Mouse (Mus musculus) myocyte (in vitro differentiated cells): Measurements from ENCODE around the gene Ddx10. TPM values are rescaled to one million over a fixed set of nuclear protein-coding genes. Genes with fewer than 3 reads are reported as not detected.

Experiments used
- H3K27me3 ChIP-seq: one replicate; pipeline ENCODE4 v1.6.1; 2011; ENCODE audit not compliant: control insufficient read depth, insufficient read depth, insufficient read length
- H3K36me3 ChIP-seq: one replicate; pipeline ENCODE4 v1.6.1; 2011; ENCODE audit not compliant: control insufficient read depth, insufficient read depth
- H3K4me2 ChIP-seq: one replicate; pipeline ENCODE4 v1.6.1; 2011; ENCODE audit warnings: low read depth, control low read depth
- H3K4me3 ChIP-seq: one replicate; pipeline ENCODE4 v1.5.1; 2011; ENCODE audit warnings: mild to moderate bottlenecking, control low read depth, moderate library complexity
- H3K79me2 ChIP-seq: one replicate; pipeline ENCODE4 v1.6.1; 2011; ENCODE audit not compliant: control insufficient read depth, insufficient read depth
- H3ac ChIP-seq: one replicate; pipeline ENCODE4 v1.6.1; 2011; ENCODE audit not compliant: control insufficient read depth, insufficient read length
- CEBPB ChIP-seq: IDR thresholded peaks from 2 replicates; pipeline ENCODE4 v1.6.1; 2011; ENCODE audit warnings: mild to moderate bottlenecking, moderate library complexity; ENCODE audit not compliant: poor library complexity, insufficient read depth, severe bottlenecking
- E2F4 ChIP-seq: IDR thresholded peaks from one replicate; pipeline ENCODE4 v1.6.1; 2011; ENCODE audit warnings: mild to moderate bottlenecking, control low read depth, moderate library complexity; ENCODE audit not compliant: insufficient read depth
- MAX ChIP-seq: IDR thresholded peaks from one replicate; pipeline ENCODE4 v1.6.1; 2011; ENCODE audit warnings: low read depth, mild to moderate bottlenecking, control low read depth
- MYOD1 ChIP-seq, 3 experiments: IDR thresholded peaks; one replicate each; pipeline ENCODE4 v1.6.1; 2011; ENCODE audit warnings: control low read depth in 2 of 3, low read depth in 2 of 3, mild to moderate bottlenecking in 2 of 3, moderate library complexity in 1 of 3; ENCODE audit not compliant: insufficient read length in 2 of 3, control insufficient read depth in 1 of 3
- MYOG ChIP-seq, 3 experiments: IDR thresholded peaks; one replicate each; pipeline ENCODE4 v1.6.1; 2011; ENCODE audit warnings: control low read depth in 2 of 3, low read depth in 2 of 3, mild to moderate bottlenecking in 2 of 3; ENCODE audit not compliant: insufficient read length in 2 of 3, control insufficient read depth in 1 of 3, insufficient read depth in 1 of 3
- POLR2A ChIP-seq: IDR thresholded peaks from one replicate; pipeline ENCODE4 v1.6.1; 2011; ENCODE audit warnings: low read depth, mild to moderate bottlenecking, control low read depth, moderate library complexity; ENCODE audit not compliant: insufficient read length
- POLR2AphosphoS2 ChIP-seq: IDR thresholded peaks from one replicate; pipeline ENCODE4 v1.6.1; 2011; ENCODE audit warnings: low read depth, control low read depth; ENCODE audit not compliant: insufficient read length
- REST ChIP-seq: IDR thresholded peaks from one replicate; pipeline ENCODE4 v1.6.1; 2011; ENCODE audit warnings: mild to moderate bottlenecking, control low read depth, moderate library complexity; ENCODE audit not compliant: insufficient read depth, insufficient read length
- SRF ChIP-seq: IDR thresholded peaks from one replicate; pipeline ENCODE4 v1.6.1; 2011; ENCODE audit warnings: low read depth; ENCODE audit not compliant: control insufficient read depth, insufficient read length
- TCF12 ChIP-seq: IDR thresholded peaks from one replicate; pipeline ENCODE4 v1.6.1; 2011; ENCODE audit warnings: mild to moderate bottlenecking, control low read depth; ENCODE audit not compliant: poor library complexity, insufficient read depth, severe bottlenecking
- TCF3 ChIP-seq: IDR thresholded peaks from one replicate; pipeline ENCODE4 v1.6.1; 2011; ENCODE audit warnings: low read depth, control low read depth; ENCODE audit not compliant: insufficient read length
- USF1 ChIP-seq: IDR thresholded peaks from one replicate; pipeline ENCODE4 v1.6.1; 2011; ENCODE audit warnings: low read depth, mild to moderate bottlenecking, control low read depth, moderate library complexity
- polyA plus RNA-seq: library from polyadenylated mRNA; unstranded; fragments of >200 nt; fragmentation: generic; extraction: Trizol; gene quantifications from one replicate; pipeline ENCODE4 v1.2.1, GENCODE M21; 2012; ENCODE audit warnings: missing spikeins

Ddx10 gene
- polyA plus RNA-seq, 1 experiment, result 7.5 TPM

DNA sequence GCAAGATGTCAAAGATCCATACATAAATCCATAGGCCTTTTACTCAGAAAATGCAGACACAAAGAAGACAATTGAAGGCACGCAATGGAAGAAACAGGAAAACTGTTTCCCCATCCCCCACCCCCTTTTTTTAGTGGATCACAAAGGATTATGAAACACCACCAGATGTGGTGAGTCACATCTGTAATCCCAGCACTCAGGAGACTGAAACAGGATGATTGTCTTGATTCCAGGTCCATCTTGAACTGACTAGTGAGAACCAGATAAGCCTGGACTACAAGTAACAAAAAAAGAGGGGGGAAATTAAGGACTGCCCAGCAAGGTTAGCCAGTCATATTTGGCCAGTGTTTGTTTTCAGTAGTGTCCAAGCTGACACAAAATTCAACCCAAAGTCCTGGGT is 28.5 kb upstream of the Ddx10 start:
- no peak for TF ChIP-seq POLR2AphosphoS2
- TF ChIP-seq TCF3, result no peak
- TF ChIP-seq POLR2A, result no peak
- no peak for TF ChIP-seq E2F4
- TF ChIP-seq SRF, result no peak
- H3K4me3 ChIP-seq, result no peak overlapping the region
- H3K4me2 ChIP-seq, result no peak overlapping the region
- no peaks in the 10 kb centered on the region for H3K36me3 ChIP-seq
- no peaks in the 10 kb centered on the region for H3K79me2 ChIP-seq
- H3K27me3 ChIP-seq, result no peaks in the 10 kb centered on the region
- H3ac ChIP-seq, result no peak overlapping the region

DNA sequence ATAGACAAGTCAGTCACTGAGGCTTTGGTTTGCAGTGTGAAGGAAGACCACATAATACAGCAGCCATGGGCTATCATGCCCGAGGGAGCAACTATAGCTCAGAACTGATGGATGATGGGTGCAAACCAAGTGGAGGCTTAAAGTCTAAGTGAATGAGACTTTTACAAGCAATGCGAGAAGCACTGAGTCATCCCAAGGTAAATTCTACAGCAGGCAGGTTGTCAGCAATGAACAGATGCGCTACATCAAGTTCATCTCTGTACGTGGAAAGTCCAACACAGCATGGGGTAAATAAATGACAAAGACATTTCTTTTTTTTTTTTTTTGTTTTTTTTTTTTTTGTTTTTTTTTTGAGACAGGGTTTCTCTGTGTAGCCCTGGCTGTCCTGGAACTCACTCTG is 24.9 kb upstream of the Ddx10 start:
- no peak for TF ChIP-seq CEBPB
- TF ChIP-seq USF1, result no peak
- no peak for TF ChIP-seq POLR2AphosphoS2
- TF ChIP-seq MYOD1 (IDR thresholded peaks at IDR 0.05; ENCODE audit: control insufficient read depth in 1 of 3, insufficient read length in 2 of 3, low read depth in 2 of 3), result no peak
- no peak for TF ChIP-seq TCF12
- no peak for TF ChIP-seq REST
- no peak for TF ChIP-seq TCF3
- TF ChIP-seq SRF, result no peak
- no peak for TF ChIP-seq E2F4
- no peak for TF ChIP-seq POLR2A
- Histone ChIP-seq H3K4me2 (no peak overlapping the region), H3K4me3 (no peak overlapping the region), H3K36me3 (no peaks in the 10 kb centered on the region), H3ac (no peak overlapping the region), H3K27me3 (no peaks in the 10 kb centered on the region), H3K79me2 (no peaks in the 10 kb centered on the region)

DNA sequence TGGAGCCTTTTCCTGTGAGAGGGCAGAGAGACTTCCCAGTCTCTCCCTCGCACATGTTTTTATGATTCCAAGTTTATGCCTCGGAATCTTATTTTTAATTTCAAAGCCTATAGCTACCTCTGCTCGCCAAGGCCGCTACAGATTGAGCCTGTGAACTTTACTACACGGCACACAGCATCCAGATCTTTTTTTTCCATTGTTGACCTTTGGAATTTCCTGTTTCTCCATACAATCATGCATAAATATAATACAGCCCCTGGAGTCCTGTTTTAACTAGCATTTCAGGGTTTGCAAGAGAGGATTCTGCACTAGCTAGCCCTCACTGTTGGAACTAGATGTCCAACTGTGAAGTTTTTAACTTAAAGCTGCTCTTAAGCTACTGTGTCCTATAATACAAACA is 24.4 kb upstream of the Ddx10 start:
- Histone ChIP-seq H3ac (no peak overlapping the region), H3K4me3 (no peak overlapping the region), H3K4me2 (no peak overlapping the region), H3K79me2 (no peaks in the 10 kb centered on the region), H3K27me3 (no peaks in the 10 kb centered on the region), H3K36me3 (no peaks in the 10 kb centered on the region)
- TF ChIP-seq MYOD1 (IDR thresholded peaks at IDR 0.05; ENCODE audit: control insufficient read depth in 1 of 3, insufficient read length in 2 of 3, low read depth in 2 of 3), result no peak
- TF ChIP-seq E2F4, result no peak
- TF ChIP-seq MYOG (IDR thresholded peaks at IDR 0.05; ENCODE audit: control insufficient read depth in 1 of 3, insufficient read depth in 1 of 3, insufficient read length in 2 of 3, low read depth in 2 of 3), result no peak
- TF ChIP-seq CEBPB, result no peak
- TF ChIP-seq MAX, result no peak
- TF ChIP-seq POLR2AphosphoS2, result no peak
- TF ChIP-seq REST, result no peak
- TF ChIP-seq SRF, result no peak
- TF ChIP-seq TCF12, result no peak
- no peak for TF ChIP-seq POLR2A
- TF ChIP-seq USF1, result no peak
- TF ChIP-seq TCF3, result no peak

DNA sequence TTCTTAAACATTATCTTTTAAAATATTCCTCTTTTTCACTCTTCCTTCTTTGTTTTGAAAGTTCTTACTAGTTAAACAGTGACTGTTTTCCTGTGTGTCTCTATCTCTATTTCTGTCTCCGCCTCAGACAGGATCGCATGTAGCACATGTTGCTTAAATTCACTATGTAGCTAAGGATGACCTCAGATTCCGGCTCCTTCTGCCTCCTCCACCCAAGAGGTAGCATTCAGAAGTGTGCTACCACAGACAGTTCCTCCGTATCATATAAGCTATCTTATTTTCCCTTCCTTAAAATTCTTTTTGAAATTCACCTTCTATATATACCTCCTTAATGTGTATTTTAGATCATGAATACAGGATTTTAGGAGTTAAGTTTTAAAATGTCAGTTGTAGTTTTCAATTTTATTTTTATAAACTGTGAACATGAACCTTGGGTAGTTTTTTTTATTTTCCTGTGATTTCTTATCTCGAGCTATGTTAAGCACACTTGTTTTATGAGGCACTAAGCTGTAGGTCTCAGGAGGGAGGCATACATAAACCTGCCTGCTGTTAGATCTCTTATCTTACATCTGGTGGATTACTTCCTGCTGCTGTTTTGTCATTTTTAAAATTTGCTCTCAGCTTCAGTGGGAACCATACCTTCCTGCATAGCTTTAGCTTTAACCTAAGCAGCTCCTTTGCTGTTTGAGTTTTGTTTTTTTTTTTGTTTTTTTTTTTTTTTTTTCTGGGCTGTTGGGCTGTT is 23.6 kb upstream of the Ddx10 start:
- Histone ChIP-seq H3K36me3 (no peaks in the 10 kb centered on the region), H3K4me3 (no peak overlapping the region), H3K27me3 (no peaks in the 10 kb centered on the region), H3K4me2 (no peak overlapping the region), H3ac (no peak overlapping the region), H3K79me2 (no peaks in the 10 kb centered on the region)
- TF ChIP-seq MYOG (IDR thresholded peaks at IDR 0.05; ENCODE audit: control insufficient read depth in 1 of 3, insufficient read depth in 1 of 3, insufficient read length in 2 of 3, low read depth in 2 of 3) (no peak), SRF (no peak), E2F4 (no peak), CEBPB (no peak), REST (no peak), TCF12 (no peak), POLR2A (no peak), TCF3 (no peak), USF1 (no peak), MAX (no peak), POLR2AphosphoS2 (no peak), MYOD1 (IDR thresholded peaks at IDR 0.05; ENCODE audit: control insufficient read depth in 1 of 3, insufficient read length in 2 of 3, low read depth in 2 of 3) (no peak)

DNA sequence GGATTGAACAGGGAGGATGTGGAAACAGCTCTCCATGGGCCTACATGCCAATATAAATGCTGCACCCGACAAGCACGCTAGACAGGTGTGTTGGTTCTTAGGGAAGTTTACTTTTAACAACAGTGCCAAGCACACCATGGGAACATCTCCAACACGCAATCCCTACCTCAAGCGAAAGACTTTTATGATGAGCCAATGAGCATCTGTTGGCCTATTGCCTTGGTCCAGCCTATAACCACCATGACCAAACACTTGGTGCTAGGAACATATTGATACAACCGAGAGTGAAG is 21.6 kb upstream of the Ddx10 start:
- no peak overlapping the region for H3K4me2 ChIP-seq
- no peak overlapping the region for H3ac ChIP-seq
- no peaks in the 10 kb centered on the region for H3K27me3 ChIP-seq
- H3K4me3 ChIP-seq, result no peak overlapping the region
- H3K36me3 ChIP-seq, result no peaks in the 10 kb centered on the region
- TF ChIP-seq MYOG (IDR thresholded peaks at IDR 0.05; ENCODE audit: control insufficient read depth in 1 of 3, insufficient read depth in 1 of 3, insufficient read length in 2 of 3, low read depth in 2 of 3) (no peak), TCF12 (no peak), MYOD1 (IDR thresholded peaks at IDR 0.05; ENCODE audit: control insufficient read depth in 1 of 3, insufficient read length in 2 of 3, low read depth in 2 of 3) (no peak), CEBPB (no peak), POLR2AphosphoS2 (no peak), E2F4 (no peak), TCF3 (no peak), REST (no peak), POLR2A (no peak), MAX (no peak), USF1 (no peak), SRF (no peak)
- H3K79me2 ChIP-seq, result no peaks in the 10 kb centered on the region
